Mouse (Mus musculus) brain, embryonic 14.5 days (tissue): ENCODE measurements at regions not wholly inside any gene's neighbourhood (a gene's known extent, or its start where the extent isn't known, plus 50 kb on each side); places are given as distances from the start of the nearest gene placed in this dataset.

Source experiments
- CTCF ChIP-seq: fragments of 200-500 bp; IDR thresholded peaks from 2 replicates; pipeline ENCODE4 v1.5.1; 2012; ENCODE audit warnings: inconsistent platforms, mild to moderate bottlenecking, moderate library complexity, borderline replicate concordance; ENCODE audit not compliant: insufficient read depth, insufficient read length; ENCODE audit errors: extremely low read depth
- POLR2A ChIP-seq: fragments of 200-500 bp; IDR thresholded peaks from 2 replicates; pipeline ENCODE4 v1.6.1; 2012; ENCODE audit warnings: mild to moderate bottlenecking, inconsistent platforms, borderline replicate concordance; ENCODE audit not compliant: poor library complexity, insufficient read depth, insufficient read length, severe bottlenecking; ENCODE audit errors: extremely low read depth

GRCm38 (mm10) chr5:126910084-126910483 is 331.5 kb upstream of the Tmem132c start:
- peak; percentile 34; the same call in 1 of the 2 replicates for TF ChIP-seq CTCF
- no peak for TF ChIP-seq POLR2A
